Mouse (Mus musculus) heart, postnatal 25 days (tissue): ENCODE data around the gene Gapvd1. TPM values are rescaled to one million over a fixed set of nuclear protein-coding genes. Genes with fewer than 3 reads are reported as not detected.
"Not testable (repeated sequence)": the region's sequence is repeated elsewhere in the genome, so short reads cannot be mapped to it uniquely, and the experiment has no call there.

Experiments
- DNase-seq: peaks from one replicate; pipeline ENCODE4 v3.0.0; 2022; ENCODE audit warnings: low spot score
- intact Hi-C: fragments of 180-260 bp; cut with DNase I; formaldehyde crosslinking; loops from one replicate; pipeline ENCODE4 v1.15.1; 2025
- total RNA-seq, 2 experiments: library from RNA; stranded (reverse); gene quantifications; 2 replicates each; pipeline ENCODE4 v1.2.3; 2021

The Gapvd1 gene
- total RNA-seq, 2 experiments from 2014 or later: 35.6 to 38.0 TPM

DNA sequence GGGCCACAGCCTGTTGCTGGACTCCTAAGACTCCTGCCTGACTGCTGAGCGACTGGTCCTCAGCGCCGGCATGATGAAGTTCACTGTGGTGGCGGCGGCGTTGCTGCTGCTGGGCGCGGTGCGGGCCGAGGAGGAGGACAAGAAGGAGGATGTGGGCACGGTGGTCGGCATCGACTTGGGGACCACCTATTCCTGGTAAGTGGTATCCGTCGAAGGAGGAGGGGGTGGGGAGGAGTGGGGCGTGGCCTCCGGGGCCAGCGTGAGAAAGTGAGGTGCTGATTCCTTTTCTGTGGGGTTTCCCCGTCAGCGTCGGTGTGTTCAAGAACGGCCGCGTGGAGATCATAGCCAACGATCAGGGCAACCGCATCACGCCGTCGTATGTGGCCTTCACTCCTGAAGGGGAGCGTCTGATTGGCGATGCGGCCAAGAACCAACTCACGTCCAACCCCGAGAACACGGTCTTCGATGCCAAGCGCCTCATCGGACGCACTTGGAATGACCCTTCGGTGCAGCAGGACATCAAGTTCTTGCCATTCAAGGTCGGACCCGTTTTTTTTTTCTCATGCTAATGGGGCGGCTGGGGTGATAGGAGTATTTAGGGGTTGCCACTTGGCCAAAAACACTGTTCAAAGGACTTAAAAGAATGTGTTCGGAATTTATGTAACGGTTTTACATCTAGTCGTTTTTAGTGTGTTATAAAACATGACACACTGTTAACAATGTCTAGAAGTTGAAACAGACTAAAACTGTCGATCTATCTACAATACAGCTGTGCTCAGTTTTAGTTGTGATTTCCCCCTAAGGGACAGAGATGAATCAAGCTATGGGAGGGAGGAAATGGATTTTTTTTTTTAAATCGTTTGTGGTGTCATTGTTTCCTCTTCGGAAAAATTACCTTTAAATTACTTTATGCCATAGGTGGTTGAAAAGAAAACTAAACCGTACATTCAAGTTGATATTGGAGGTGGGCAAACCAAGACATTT is 17.5 kb upstream of the Gapvd1 start:
- no peak for DNase-seq
- intact Hi-C loops: loop anchor here (2.0 to 10.0 kb wide), 2 partner anchors 18 to 332 kb away; partner anchors contain the start of genes AI182371, Cntrl and Gapvd1

- DNase-seq: peak; percentile 100
- intact Hi-C loops: loop anchor here (2.0 to 10.0 kb wide), 2 partner anchors 17 to 333 kb away; partner anchors contain the start of genes AI182371, Cntrl and Gapvd1
Measured at GRCm38 (mm10) chr2:34771368-34772226, 16.6 kb upstream of the Gapvd1 start, which contains the start of gene Hspa5. Hspa5 (plus strand) TSS chr2:34771970.

DNA sequence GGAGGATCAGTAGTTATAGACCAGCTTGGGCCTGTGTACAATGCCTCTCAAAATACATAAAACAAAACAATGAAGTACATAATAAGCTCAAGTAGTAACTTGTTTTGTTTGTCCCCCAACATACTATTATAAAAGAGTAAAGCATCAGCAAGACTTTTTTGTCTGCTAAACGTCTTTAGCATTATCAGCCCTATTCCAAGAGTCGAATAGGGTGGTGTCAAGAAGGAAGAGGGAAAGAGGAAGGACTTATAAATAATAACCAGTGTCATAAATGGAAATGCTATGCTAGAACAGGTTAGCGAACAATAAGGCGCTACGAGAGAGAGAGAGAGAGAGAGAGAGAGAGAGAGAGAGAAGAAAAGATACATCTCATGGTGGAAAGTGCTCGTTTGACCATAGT is 15.9 kb upstream of the Gapvd1 start:
- intact Hi-C loops: loop anchor here (10.0 kb wide), 1 partner anchor 334 kb away; the partner anchor contains the start of genes AI182371 and Cntrl
- no peak for DNase-seq

- intact Hi-C loops: loop anchor here (10.0 kb wide), 1 partner anchor 335 kb away; the partner anchor contains the start of genes AI182371 and Cntrl
- no peak for DNase-seq
Measured at GRCm38 (mm10) chr2:34770049-34770448, 15.0 kb upstream of the Gapvd1 start.

- intact Hi-C loops: no loop called here
Measured at GRCm38 (mm10) chr2:34764801-34765200, 9.8 kb upstream of the Gapvd1 start.

GRCm38 (mm10) chr2:34762872-34763271 is 7.8 kb upstream of the Gapvd1 start:
- intact Hi-C loops: no loop called here
- no peak for DNase-seq

More at GRCm38 (mm10) chr2:34764801-34765200, 9.8 kb upstream of the Gapvd1 start:
- no peak for DNase-seq

DNA sequence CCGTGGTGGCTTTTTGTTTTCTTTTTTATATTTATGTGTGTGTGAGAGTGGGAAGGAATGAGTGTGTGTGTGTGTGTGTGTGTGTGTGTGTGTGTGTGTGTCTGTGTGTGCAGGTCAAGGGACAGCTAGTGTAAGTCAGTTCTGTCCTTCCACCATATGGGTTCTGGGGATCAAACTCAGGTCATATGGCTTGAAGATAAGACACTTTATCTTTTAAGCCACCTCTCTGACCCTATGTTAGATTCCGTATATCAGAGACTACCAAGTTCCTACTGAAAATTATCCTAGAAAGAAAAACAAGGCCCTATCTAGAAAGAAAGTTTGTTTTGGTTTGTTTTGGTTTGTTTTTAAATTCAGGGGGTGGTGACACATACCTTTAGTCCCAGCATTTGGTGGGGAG is 7.1 kb upstream of the Gapvd1 start:
- intact Hi-C loops: no loop called here
- DNase-seq: no peak

- intact Hi-C loops, DNase-seq: not testable (repeated sequence)
Measured at GRCm38 (mm10) chr2:34761272-34761671, 6.2 kb upstream of the Gapvd1 start.

GRCm38 (mm10) chr2:34757341-34757740 is 2.3 kb upstream of the Gapvd1 start:
- intact Hi-C loops: no loop called here
- no peak for DNase-seq

- DNase-seq: peak; percentile 77
- intact Hi-C loops: loop anchor here (2.0 kb wide), 1 partner anchor 19 kb away; no protein-coding TSS in a partner anchor
Measured at GRCm38 (mm10) chr2:34753811-34754550, 1.1 kb downstream of the Gapvd1 start.

GRCm38 (mm10) chr2:34750245-34750644 is 4.8 kb downstream of the Gapvd1 start:
- intact Hi-C loops: no loop called here

DNA sequence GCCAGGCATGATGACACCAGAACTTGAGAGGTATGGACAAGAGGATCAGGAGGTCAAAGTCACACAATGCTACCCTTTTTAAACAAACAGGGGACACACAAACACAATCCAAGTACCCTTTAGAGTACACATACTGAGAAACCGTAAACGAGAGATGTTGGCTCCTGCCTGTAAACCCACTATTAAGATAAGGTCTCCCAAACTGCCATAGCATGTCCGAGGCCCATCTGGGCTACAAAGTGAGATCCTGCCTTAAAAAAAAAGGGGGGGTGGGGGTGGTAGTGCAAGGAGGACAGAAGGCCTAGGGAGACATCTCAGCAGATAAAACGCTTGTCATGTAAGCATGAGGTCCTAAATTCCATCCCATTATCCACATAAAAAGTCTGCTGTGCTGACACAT is 6.6 kb downstream of the Gapvd1 start:
- no peak for DNase-seq
- intact Hi-C loops: no loop called here

More at GRCm38 (mm10) chr2:34750245-34750644, 4.8 kb downstream of the Gapvd1 start:
- no peak for DNase-seq

- intact Hi-C loops: no loop called here
- DNase-seq: no peak
Measured at GRCm38 (mm10) chr2:34745673-34746072, 9.4 kb downstream of the Gapvd1 start.

DNA sequence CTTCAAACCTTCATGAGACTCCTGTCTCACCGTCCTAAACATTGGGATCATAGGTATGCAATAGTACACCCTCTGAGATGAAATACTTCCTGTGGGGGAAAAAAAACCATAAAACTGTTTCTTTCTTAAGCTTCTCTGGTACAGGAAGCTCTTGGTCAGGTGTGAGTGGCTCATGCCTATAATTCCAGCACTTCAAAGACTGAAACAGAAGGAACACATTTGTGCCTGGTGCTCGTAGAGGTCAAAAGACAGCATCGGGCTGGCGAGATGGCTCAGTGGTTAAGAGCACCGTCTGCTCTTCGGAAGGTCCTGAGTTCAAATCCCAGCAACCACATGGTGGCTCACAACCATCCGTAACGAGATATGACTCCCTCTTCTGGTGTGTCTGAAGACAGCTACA is 10.6 kb downstream of the Gapvd1 start:
- intact Hi-C loops: no loop called here
- DNase-seq: no peak

DNA sequence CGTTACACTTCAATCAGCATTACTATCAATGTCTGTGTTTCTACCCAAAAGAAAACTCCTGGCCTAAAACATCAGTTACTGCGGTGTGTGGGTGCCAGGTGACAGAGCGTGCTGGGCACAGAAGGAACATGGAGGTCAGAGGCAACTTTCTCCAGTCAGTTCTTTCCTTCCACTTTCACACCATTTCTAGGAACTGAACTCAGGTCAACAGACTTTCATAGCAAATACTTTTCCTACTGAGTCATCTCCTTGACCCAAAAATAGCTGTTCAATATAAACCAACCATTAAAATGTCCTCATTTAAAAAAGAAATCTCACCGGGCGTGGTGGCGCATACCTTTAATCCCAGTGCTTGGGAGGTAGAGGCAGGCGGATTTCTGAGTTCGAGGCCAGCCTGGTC is 12.4 kb downstream of the Gapvd1 start:
- intact Hi-C loops: no loop called here
- DNase-seq: no peak

DNA sequence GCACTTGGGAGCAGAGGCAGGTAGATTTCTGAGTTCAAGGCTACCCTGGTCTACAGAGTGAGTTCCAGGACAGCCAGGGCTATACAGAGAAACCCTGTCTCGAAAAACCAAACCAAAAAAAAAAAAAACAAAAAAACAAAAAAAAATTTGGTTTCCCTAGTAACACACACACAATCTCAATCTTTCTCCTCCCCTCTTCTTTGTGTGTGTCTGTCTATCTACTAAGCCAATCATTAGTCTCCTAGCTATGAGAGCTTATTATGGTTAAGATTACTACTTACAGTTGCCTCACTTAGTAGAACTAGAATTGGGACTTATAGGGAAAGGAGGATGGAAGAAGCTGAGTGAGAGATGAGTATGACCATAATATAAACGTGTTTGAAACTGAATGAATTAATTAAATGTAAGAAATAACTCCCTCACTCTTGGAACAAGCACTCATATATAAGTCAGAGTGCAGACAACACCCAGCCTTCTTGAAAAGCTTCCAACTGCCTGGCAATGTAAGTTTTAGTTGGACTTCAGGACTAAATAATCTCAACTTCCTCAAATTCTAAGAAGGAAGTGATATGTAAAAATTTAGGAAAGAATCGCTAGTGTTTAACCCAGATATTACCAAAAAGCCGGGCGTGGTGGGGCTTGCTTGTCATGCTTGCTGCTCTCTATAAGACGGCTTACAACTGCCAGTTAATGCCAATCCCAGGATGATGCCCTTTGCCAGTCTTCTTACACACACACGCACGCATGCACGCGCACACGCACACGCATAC is 13.5 kb downstream of the Gapvd1 start:
- DNase-seq: no peak
- intact Hi-C loops: no loop called here

DNA sequence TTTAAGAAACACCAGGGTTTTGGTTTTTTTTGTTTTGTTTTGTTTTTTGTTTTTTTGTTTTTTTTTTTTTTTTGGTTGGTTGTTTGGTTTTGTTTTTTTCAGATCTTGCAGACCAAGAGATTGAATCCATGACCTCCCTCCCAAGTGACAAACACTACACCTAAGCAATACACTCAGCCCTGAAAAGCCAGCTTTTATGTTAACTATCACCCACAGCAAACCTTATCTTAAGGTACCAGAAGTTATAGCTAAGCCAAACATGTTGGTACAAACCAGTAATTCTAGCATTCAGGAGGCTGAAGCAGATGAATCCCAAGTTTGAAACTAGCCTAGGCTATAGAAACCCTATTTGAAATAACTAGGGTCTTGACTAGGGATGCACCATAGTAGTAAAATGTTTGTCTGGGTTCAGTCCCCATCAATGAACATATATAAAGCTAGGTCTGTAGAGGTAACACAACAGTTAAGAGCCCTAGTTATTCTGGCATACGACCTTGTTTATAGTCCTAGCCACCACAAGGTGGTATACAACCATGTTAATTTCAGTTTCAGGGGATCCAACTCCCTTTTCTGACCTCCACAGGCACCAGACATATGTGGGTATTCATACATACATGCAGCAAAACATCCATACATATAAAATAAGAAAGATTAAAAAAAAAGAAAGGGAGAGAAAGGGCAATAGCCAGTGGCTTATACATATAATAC is 15.2 kb downstream of the Gapvd1 start:
- intact Hi-C loops: no loop called here
- no peak for DNase-seq

DNA sequence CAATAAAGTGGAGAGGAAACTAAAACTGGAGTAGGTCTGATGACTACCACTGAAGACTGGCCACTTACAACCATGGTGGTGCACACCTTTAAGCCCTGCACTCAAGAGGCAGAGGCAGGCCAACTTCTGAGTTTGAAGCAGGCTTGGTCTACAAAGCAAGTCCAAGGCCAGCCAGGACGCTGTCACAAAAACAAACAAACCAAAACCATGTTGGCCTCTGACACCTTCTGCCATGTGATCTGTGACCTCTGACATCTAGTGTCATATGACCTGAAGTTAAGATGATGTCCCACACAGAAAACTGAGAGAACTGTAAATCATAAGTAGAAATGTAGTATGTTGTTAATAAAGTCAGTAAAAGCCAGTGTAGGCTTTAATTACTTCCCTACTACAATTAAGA is 17.1 kb downstream of the Gapvd1 start:
- intact Hi-C loops: no loop called here
- no peak for DNase-seq
